Mouse (Mus musculus) right cerebral cortex, postnatal 14 days (tissue): ENCODE measurements around the gene Pid1.
"Not testable (repeated sequence)": the region's sequence is repeated elsewhere in the genome, so short reads cannot be mapped to it uniquely, and the experiment has no call there.

Experiments
- DNase-seq: peaks from one replicate; pipeline ENCODE4 v3.0.0; 2022

Pid1 gene

DNA sequence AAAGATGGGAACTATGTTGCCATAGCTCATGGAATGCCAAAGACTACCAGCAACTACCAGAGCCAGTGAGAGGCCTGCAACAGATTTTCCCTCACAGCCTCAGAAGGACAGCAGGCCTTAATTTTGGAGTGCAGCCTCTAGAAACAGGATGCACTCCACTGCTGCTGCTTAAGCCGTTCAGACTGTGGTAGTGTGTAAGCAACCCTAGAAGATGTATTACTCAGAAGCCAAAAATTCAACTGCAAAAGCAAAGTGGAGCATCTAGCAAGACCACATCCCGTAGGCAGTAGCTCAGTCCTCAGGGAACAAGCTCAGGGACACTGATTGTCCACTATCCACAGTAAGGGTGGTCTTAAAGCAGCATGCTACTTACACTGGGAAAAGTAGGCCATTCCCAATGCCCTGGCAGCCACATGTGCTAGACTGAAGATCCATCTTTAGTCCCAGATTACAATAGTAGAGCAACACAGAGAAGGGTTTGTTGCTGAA lies 92.2 kb downstream of the Pid1 start:
- no peak for DNase-seq

DNA sequence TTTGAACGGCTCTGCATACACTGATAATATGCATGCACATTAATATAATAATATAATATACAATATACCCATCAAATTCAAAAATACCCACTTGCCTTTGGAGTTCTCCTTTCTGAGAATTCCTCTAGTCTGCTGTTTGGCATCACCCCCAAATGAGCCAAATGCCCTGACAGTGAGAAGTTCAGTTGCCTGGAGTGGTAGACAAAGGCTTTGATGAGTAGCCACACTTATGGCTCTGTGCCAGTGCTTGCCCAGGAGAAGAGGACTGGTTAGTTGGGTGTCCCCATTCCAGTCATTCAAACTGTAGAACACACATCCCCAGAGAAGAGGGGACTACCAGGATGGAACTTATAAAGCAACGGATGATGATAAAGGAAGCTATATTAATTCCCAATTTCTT lies 106.3 kb downstream of the Pid1 start:
- DNase-seq: no peak

DNA sequence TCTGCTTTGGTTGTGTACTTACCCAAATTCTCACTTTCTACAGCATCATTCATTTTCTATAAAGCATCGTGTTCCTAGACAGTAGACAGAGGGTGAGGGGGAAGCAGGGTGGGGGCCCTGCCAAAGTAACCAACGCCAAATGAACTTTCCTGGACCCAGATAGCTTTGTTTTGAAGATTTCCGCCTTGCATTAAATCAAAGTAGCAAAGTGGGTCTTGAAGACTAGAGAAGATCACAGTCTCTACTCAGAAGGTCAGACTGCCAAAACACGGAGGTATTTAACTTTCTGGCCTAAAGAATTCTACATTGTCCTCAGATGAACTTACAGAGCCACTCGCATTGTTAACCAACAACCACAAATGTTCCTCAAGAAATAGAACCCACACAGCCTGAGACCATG lies 109.6 kb downstream of the Pid1 start:
- DNase-seq: no peak

DNA sequence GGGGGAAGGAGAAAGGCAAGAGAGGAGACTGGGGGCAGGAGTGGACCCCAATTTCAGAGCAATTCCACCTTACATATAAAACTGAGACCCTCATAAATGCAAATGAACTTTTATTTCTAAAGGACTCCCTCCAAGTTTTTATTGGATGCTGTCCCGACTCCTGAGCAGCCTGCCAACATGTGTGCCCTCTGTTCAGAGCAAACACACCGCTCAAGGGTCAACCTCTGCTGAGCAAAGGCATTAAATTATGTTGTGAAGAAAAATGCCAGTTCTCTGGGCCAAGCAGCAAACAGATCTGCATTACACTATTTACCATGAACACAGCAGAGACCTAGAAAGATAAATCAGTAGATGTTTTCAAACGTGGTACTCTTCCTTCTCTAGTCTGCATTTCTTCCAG lies 110.1 kb downstream of the Pid1 start:
- DNase-seq: no peak

DNA sequence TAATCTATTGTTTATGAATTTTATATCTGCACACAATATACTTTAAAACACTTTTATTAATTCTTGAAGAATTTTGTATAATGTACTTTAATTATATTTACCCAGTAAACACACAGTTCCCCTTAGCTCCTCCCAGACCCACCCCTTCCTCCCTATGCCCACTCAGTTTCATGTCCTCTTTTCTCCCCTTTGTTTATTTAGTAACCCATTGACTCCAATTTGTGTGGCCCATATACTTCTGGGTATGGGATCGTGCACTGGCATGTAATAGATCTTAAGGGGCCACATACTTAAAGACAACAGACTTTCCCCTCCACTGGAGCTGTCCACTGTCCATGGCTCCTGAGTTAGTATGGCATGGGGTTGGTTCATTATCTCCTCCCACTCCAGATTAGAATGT lies 112.8 kb downstream of the Pid1 start:
- no peak for DNase-seq

DNA sequence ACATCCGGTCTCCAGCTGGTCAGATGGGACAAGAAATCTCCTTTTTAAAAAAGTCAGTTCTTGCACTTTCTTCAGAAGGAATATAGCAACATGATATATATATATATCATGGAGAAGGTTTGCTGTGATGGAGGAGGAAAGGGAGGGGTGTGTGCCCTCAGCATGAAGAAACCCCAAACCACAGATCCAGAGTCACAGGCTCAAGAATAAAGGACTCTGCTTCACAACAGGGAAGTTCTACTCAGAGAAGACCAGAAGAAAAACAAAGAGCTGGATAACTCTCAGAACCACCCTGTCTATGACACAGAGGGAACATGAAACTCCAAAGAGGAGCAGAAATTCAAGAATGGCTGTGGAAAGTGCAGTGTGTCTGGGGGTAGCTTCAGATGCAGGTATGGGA lies 113.2 kb downstream of the Pid1 start:
- DNase-seq: no peak

DNA sequence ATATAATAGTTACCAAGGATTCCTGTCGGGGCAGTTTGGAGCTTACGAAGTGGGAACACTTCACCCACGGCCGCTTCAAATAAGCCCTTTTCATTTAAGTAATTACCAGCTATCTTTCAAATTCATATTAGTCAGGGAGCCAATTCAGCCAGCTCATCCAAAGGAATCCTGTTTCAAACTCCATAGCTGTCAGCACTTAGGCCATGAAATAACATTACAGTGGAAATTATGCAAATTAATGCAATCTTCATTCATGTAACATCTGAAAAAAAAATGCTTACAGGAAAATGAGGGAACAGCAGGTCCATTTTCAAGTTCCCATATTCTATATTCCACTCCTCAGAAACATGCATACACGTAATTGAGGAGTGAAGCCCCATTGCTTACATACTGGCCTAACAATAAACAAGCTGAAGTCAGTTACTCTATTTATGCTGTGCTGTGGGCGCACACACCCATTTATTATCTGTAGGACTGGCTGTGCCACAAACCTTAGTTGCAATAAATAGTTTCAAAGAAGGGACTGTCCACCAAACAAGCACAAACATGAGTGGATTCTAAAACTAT lies 114.1 kb downstream of the Pid1 start:
- no peak for DNase-seq

DNA sequence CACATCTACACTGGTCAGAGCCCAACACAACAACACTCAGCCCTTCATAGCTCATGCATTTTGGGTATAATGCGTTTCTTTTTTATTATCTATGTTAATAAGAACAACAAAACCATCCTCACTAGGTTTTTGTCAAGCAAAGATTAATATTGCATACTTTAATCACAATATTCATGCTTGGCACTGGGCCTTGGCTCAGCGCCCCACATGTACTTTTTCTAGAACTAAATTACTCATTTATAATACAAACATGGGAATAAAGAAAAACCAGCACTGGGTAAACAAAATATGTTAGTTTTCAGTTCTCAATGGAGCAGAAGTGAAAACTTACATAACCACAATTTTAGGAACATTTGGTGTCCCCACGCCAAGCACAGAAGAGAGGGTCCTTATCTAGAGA lies 116.9 kb downstream of the Pid1 start:
- DNase-seq: no peak

DNA sequence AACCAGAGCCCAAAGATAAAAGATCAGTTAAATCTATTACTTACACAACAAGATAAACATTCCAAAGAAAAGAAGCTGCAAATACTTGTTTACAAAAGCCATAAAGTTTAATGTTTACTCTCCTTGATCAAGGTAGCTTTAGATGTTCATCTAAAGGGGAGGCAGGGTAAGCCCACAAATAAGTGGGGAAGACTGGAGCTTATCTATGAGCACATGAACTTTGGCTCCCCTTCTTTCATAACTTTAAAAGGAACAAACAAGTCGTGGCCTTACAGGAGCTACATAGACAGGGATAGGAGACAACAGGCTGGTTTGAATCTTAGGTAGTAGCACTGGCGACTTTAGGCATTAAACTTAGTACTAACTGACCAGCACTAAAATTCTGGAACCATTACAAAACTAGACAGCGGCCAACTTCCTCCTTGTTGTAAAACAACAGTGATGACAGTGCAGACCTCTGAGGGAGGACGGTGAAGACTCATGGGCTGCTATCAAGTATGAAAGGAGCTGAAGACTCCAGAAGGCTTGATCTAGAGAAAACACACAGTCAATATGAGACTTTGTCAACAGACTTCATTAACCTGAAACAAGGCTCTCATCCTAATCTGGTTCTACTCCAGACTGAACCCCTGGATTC lies 122.7 kb downstream of the Pid1 start:
- DNase-seq: no peak

DNA sequence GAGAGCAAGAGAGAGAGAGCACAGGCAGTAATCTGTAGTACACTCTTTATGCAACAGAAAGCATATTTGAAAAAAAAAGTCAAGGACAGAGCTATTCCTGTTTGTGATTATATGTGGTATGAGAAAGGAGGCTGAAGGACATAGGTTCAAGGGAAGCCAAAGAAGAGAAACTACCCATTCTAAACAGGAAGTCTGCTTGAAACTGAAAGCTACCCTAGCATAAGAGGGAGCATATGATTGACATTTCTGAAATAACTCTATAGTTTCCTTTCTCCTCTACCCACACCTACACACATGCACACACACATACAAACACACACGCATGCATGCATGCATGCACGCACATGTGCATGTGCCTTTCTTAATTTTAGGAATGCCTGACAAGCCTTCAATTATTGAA lies 123.8 kb downstream of the Pid1 start:
- no peak for DNase-seq

DNA sequence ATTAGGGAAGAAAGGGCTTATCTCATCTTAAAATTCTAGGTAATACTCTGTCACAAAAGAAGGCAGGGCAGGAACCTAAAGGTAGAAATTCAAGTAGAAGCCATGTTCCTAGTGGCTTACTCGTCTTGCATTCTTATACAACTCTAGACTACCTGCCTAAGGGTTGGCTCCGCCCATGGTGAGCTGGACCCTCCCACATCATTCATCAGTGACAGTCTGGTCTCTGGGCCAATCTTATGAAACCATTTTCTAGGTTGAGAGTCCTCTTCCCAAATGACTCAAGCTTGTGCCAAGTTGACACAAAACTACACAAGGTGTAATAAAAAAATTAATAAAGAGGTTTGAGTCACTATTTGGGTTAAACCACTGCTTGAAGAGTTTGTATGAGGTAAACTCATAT lies 133.5 kb downstream of the Pid1 start:
- no peak for DNase-seq

DNA sequence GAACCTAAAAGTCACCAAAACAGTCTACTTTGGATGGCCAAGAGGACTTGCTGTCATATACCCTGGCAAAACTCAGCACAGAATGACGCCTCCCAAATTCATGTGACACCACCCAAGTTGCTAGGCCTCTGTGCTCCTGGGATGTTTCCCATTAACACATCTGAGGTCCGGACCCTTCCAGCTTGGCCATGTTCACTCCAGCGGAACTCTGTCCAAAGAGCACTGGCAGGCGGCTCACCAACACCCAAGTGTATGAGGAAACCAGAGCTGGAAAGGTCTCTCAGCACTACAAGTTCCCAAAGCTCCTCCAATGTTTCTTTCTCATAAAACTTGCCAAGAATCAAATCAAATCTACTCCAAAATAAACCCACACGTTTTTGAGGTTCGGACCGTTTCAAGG lies 138.4 kb downstream of the Pid1 start:
- DNase-seq: no peak

DNA sequence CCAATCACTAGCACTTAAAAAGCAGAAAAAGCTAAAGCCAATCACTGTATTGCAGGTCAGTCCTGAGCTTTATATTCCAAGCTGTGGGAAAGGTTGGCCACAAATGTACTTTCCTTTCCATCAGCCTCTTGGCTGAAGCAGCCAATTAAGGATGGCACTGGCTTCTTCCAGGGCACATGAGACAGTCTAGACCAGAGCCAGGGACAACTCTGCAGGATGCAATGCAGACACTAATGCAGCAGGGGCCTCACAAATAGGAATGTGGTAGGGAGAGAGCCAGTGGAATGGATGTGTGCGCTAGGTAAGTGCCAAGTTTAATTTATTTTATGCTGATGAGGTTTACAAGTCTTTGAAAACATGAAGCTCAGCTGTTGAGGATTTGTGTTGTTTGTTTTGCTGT lies 141.9 kb downstream of the Pid1 start:
- no peak for DNase-seq

DNA sequence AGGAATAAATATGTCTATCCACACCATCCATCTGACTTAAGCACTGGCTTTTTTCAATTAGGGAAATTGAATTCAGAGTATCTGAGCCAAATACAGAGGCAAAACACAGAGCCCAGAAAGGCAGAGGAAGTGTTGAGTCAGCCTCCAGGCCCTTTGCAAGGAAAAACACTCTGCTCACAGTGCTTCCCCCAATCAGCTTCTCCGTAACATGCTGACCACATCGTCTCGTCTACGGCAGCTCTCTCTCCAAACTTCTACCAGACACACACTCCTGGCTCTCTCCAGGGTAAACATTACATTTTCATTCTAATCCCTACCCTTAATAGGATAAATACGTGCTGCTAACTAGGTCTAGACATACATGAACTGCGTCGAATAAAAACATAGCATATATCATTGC lies 145.4 kb downstream of the Pid1 start:
- peak; percentile 13 for DNase-seq

DNA sequence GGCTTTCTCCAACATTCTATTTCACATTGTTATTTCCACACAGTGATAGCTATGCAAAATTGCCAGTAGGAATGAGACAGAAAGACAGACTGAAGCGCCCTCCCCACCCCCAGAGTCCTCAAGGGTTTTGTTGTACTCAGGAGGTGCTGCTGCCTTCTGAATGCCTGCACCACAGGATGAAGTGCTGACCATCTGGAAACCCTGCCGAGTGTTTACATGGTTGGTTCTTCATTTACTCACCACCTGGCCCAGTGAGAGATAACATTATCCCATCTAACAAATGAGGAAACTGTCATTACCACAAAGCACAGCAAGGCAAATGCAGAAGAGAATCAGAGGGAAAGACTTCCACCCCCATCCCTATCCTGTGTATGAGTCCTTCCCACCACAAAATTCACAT lies 146.2 kb downstream of the Pid1 start:
- no peak for DNase-seq

DNA sequence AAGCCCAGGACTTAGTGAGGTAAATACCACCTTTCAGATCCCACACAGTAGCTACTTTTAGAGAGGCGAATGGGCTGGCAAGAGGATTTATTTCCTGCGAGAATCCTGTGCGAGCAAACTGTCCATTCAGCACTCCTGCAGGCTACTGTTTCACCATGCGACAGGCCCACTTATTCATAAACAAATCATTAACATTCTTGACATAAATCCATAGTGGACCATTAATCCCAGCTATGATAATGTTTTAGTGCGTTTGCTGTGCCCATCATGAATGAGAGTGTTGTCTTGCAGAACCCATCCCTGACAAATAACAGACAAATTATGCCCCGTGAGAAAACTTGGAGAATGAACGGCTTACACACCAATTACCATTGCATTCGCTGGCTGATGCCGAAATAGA lies 152.5 kb downstream of the Pid1 start:
- DNase-seq: no peak

DNA sequence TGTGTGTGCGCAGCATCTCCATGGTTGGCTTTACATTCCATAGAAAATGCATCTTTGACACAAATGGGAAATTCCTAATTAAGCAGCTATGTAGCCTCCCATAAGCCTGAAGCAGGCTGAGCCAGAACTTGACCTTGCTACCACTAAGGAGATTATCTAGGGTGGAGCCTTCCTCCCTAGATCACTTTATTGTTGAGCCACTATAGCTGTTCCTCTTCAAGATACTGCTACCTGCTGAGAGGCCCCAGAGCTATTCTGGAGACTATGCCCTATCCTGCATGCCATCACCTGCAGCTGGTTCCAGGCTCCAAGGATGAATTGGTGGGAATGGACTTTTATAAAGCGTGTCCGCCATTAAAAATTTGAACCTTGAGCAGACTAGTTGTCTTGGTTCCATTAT lies 158.2 kb downstream of the Pid1 start:
- not testable (repeated sequence) for DNase-seq

DNA sequence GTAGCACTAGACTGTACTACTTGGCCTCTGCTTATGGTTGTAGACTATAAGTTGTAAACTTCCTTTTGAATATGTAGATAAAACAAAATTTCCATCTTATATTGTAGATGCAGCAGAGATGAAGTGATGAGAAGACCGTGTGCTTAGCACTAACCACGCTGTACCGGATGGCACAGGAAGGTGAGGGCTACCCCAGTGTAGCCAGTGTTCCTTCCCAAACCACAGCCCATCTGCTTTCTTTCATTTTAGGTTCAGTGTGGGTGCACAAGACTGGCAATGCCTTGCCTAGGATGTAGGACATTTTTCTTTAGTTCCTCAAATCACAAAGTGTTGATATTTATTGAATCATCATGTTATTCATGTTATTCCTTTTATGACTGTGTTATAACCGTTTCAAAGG lies 160.5 kb downstream of the Pid1 start:
- DNase-seq: no peak

DNA sequence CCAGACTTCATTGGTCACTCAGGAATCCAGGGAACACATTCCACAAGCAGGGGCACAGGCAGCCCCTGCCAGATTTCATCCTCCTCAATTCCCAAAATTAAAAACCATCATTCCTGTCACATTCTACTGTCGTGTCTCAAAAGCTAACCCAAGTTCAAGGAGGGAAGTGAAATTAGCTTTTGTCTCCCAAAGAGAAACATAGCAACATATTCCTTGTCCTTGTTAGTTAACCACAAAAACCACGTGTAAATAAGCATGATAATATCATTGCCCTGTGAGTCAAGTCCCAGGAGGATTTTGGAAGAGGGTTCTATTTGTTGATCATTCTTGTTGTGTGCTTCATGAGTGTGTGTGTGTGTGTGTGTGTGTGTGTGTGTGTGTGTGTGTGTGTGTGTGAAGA lies 164.1 kb downstream of the Pid1 start:
- DNase-seq: no peak

DNA sequence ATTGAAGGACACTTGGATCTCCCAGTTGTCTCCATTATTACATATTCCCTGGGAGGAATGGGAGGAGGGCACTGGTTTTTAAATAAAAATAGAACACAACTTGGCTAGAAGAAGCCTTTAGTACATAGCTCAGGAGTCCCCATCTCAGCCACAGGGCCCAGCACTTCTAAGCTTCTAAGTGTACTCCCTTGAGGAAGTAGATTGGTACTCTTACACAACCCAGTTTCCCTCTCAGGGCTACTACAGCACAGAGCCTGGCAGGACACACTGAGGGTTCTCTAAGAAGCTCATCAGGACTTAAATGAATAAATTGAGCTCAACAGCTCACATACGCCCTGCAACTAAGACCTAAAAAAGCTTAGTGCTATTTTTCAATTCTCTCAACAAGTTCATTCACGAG lies 165.1 kb downstream of the Pid1 start:
- DNase-seq: no peak

DNA sequence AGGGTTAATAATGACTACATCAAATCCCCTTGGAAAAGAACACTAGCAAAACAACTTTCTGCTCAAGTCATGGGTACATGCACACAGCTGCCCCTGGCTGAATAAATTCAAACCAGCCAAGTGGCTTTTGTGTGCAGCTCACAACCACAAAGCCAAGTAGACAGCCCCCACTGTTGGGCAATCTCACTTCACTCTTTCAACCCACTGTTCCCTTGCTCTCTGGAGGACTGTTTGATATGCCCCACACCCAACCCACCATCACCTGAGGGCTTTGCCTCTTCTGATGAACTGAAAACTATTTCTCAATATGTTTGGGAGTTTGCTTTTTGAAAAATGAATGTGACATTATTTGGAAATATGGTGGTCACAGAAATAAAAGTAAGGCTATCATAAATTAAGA lies 171.8 kb downstream of the Pid1 start:
- no peak for DNase-seq

DNA sequence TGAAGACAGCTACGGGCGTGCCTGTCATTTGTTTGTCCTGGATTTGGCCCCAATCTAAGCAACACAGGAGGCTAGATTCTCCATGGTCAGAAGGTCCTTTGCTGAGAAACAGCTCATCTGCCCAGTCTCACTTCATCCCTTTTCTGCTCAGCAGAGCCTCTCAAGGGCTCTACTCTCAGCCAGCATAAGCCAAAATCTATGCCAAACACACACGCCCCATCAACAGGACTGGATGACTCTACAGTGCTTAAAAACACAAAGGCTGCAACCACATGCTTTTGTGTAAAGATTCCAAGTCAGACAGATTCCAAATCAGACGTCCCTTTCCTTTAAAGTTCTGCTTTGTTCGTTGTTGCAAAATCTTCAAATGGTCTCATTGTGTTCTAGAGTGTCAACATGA lies 174.5 kb downstream of the Pid1 start:
- DNase-seq: no peak

DNA sequence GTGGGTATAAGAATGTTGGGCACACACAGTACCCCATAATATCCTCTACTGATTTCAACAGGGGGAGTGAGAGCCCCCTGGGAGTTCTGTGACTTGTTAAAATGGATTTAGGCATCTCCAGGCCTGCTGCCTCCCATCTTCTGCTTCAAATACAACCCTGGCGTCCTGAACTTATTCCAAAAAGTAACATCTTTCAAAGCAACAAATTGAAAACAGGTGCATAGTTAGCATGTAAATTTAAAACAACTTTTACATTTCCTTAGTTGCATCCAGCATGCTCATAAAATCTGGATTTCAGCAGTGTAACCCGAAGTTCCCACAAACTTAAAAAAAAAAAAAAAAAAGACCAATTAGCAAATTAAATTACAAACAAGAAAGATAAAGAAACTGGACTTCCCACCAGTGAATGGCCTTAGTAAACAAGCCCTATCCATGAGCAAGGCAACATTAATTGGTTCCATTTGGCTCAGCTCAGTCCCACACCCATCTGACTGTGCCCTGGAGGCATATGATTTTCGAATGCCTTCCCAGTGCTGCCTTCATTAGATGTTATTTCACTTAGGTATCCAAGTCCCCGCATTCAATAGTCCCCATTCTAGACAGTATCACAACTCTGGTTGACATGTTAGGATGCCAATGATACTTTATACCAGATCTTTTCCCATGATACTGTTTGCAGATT lies 177.1 kb downstream of the Pid1 start:
- no peak for DNase-seq

DNA sequence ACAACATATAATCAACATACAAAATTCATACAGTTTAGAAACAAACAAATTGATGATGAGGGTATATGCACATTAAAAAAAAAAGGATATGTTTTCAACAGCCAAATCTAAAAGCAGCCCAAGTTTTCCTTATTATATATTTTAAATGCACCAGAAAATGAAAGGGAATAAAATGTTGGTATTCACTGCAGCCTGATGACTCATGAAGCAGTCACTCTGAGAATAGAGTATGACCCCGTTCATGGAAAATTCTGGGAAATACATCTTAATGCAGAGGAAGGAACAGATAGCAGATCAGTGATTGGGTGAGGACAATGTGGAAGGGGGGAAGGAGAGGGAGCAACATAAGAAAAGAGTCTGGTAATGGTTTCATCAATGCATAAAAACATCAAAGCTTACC lies 186.3 kb downstream of the Pid1 start:
- no peak for DNase-seq

DNA sequence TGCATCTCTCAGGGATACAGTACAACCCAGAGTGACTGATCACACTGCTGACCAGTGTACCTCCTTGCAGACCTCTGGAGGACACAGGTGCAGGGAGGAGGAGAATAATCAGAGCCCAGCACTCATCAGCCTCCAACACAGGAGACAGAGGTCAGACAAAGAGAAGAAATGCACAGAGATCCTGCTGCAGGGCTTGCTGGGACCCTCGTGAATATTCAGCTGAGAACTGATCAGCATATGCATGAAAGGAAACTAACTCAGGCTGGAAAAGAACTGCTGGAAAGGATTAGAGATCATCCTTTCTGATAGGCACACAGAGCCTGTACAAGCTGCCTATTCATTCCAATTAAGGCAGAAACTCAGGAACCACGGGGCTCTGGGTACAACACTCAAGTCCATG lies 186.9 kb downstream of the Pid1 start:
- DNase-seq: no peak
